Mouse (Mus musculus): ENCODE data around the gene Ssbp2.
A peak's percentile ranks its signal among the peaks of the same experiment; 100 is the strongest.

Ssbp2 gene

DNA sequence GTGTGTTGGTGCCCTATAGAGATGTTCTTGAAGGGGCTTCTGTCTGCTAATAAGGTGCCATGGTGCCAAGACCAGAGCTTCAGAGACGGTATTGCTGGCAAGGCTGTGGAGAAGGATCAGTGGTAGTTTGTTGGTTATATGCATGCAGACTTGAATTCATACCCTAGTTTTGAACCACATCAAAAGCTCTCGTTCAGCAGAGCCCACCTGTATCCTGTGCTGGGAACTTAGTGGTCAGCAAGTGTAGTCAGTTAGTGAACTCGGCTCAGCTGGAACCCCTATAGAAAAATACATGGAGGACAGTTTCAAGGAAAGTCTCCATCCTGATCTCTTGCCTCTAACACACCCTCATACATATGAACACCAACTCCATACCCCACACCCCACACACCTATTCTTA is 69.7 kb downstream of the Ssbp2 start:
- no peak for DNase-seq (ENCODE audit: low spot score)

DNA sequence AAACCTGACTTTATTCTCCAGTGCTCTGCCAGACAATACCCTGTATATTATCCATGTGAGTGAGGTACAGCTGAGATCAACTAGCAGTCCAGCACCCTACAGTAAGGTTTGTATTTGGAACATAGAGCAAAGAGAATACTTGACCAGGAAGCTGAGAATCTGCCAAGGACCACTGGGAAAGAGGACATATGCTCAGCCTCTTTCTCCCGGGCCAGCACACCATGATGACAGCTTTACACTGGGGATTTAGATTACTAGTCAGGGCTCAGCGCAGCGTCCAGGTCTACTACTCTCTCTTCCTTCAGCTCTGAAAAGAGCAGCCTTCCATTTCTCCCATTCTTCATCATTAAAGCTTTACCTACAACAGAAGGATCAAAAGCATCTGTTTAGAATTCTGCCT is 76.6 kb downstream of the Ssbp2 start:
- no peak for DNase-seq (ENCODE audit: low spot score)

- DNase-seq (ENCODE audit: low spot score) = no peak
Measured at GRCm38 (mm10) chr13:91540145-91541068, 80.3 kb downstream of the Ssbp2 start.

DNA sequence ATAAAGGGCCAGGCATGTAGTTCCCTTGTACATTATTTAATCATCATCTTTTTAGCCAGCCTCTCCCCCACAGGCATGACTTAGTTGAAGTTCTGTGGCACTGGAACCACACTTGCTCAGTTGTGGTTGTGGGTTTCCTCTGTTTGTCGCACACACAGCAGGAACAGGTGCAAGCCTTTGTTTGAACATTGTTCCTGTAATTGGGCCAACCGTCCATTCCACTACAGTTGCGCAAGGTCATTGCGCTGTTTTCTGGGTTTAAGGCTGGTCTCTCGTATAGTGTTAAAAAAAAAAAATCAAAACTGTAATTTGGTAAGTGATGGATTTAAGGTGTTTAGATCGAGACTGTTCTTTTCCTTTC is 81.0 kb downstream of the Ssbp2 start:
- no peak for DNase-seq (ENCODE audit: low spot score)

DNA sequence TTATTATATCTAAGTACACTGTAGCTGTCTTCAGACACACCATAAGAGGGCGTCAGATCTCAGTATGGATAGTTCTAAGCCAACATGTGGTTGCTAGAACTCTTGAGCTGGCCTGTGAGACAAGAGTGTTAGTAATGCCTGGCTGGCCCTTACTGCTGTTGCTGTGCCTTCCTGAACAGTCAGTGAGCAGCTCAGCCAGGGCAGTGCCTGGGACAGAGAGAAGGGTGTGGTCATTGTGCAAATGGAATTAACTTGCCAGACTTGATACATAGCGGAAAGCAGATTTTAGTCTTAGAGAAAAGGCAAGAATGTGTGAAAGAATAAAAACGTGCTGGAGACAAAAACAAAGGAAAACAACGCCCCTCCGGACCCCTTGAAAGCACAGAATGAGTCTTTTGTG is 83.5 kb downstream of the Ssbp2 start:
- peak; percentile 11 for DNase-seq (ENCODE audit: low spot score)

DNA sequence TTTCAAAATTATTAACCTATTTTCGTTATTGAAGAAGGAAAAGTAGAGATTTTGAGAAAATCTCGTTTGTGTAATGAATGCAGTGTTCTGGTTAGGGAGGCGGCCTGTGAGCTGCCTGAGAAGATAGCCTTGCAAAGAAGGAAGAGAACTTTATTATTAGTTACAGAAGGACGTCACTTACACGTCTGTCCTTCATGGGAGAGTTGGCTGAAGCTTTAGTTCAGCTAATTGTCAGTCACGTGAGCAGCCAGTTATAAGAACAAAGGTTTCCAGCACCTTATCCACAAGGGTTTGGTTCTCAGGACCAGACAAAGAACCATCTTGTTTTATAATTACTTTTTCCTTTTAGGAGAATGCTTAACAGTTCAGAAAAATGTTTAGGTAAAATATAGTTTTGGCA is 104.0 kb downstream of the Ssbp2 start:
- no peak for DNase-seq (ENCODE audit: low spot score)

DNA sequence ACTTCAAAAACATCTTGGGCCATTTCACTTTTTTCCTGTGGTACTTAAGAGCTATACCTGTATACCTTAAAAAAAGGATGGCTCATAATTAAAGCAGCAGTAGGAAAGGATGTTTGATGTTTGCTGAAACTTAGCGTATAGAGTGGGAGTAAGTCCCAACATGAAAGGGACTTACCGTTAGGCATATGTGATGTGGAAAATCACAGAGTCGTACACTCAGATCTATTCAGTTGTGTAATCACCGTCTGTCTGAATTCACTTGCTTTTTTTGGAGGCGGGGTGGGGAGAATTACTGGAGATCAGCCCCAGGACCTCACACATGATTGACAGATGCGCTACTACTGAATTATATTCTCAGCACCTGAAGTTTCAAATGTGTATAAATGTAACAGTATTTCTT is 104.7 kb downstream of the Ssbp2 start:
- no peak for DNase-seq (ENCODE audit: low spot score)

- no peak for DNase-seq (ENCODE audit: low spot score)
Measured at GRCm38 (mm10) chr13:91581504-91581903, 121.4 kb downstream of the Ssbp2 start.

DNA sequence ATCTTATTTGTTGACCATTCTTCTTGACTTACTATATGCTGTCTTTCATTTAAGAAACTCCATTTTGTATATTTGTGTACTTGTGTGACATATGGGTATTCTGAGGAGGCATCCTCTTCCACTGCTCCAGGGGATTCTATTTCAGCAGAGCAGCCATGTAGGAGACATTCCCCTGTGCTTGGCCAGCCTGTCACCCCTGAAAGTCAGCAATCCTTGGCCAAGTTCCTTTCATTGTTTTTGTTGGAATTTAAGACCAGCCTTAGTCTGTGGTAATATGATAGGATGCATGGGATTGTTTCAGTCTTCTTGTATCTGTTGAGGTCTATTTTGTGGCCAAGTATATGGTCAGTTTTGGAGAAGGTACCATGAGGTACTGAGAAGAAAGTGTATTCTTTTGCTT is 122.1 kb downstream of the Ssbp2 start:
- DNase-seq (ENCODE audit: low spot score) = no peak

DNA sequence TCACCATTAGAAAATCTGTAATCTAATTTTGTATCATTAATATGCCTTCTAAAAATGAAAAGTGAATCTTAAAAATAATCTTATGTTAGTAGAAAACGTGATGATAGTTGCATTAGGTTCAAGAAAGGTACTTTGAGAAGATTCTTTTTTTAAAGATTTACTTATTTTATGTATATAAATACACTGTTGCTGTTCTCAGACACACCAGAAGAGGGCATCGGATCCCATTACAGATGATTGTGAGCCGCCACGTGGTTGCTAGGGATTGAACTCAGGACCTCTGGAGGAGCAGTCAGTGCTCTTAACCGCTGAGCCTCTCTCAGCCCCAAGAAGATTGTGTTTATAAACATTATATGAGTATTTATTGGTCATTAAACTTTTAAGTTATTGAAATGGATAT is 126.3 kb downstream of the Ssbp2 start:
- no peak for DNase-seq (ENCODE audit: low spot score)

DNA sequence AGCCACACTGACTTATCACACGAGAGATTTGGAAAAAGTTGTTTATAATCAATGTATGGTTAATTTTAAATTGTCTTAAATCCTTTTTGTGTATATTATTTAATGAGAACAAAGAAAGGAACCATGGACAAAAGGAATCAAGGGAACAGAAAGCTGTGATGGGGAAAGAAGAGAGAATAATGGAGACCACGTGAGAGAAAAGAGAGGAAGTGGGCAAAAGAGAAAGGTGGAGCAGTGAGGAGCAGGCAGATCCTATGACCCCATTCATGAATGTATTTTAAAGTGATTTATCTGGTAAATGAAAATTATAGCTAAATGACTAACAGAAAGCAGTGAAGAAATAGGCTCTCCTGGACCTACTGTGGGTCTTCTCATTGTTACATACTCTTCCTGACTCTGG is 128.4 kb downstream of the Ssbp2 start:
- no peak for DNase-seq (ENCODE audit: low spot score)

DNA sequence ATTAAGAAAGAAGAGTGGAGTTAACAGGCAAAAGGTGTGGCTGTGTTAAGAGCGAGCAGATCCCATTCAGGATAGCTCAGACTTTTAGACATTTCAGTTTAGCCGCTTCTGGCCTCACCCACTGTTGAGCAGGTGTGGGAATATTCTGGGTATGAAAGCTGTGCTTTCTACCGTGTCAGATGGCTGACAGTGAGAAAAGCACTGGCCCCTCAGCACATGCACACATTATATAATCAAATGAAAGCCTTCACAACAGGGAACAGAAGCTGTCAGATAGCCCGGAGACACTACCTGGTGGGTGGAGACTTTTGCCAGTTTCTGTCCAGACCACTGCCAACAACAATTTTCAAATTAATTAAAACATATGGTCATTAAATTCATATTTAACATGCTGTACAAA is 131.8 kb downstream of the Ssbp2 start:
- no peak for DNase-seq (ENCODE audit: low spot score)

GRCm38 (mm10) chr13:91595284-91595683 is 135.2 kb downstream of the Ssbp2 start:
- no peak for DNase-seq (ENCODE audit: low spot score)

DNA sequence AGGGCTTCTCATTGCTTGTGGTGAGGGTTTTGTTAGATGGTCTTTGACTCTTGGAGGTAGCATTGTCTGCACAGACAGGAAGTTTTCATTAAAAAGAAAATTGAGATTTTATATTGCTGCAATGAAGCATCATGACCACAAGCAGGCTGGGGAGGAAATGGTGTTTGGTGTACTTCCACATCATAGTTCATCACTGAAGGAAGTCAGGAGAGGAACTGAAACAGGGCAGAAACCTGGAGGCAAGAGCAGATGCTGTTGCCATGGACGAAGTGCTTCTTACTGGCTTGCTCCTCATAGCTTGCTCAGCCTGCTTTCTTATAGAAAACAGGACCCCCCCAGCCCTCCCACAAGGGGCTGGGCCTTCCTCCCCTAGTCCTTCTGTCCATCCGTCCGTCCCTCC is 139.5 kb downstream of the Ssbp2 start:
- DNase-seq (ENCODE audit: low spot score) = no peak

GRCm38 (mm10) chr13:91605043-91605840 is 145.2 kb downstream of the Ssbp2 start:
- DNase-seq (ENCODE audit: low spot score) = no peak

DNA sequence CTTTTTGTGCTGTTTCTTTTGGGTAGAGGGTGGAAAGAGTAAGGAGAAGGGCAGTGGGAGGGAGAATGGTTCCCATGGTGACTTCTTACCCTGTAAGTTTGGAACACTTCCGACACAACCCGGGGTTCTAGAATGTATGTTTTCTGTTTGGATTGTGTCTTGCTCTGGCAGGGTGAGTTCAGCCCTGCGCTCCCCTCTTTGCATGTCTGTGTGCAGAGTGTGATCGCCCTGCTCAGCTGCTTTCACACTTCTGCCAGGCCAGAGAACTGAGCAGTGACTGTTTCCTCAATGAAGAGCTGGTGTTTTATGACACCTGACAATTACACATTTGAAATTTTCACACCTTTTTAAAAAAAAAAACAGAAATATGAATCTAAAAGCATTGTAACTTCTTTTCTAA is 150.5 kb downstream of the Ssbp2 start:
- no peak for DNase-seq (ENCODE audit: low spot score)

- no peak for DNase-seq (ENCODE audit: low spot score)
Measured at GRCm38 (mm10) chr13:91611909-91612308, 151.8 kb downstream of the Ssbp2 start.

- DNase-seq (ENCODE audit: low spot score) = no peak
Measured at GRCm38 (mm10) chr13:91612578-91612977, 152.5 kb downstream of the Ssbp2 start.

GRCm38 (mm10) chr13:91616050-91616449 is 156.0 kb downstream of the Ssbp2 start:
- no peak for DNase-seq (ENCODE audit: low spot score)

GRCm38 (mm10) chr13:91616876-91617275 is 156.8 kb downstream of the Ssbp2 start:
- no peak for DNase-seq (ENCODE audit: low spot score)

DNA sequence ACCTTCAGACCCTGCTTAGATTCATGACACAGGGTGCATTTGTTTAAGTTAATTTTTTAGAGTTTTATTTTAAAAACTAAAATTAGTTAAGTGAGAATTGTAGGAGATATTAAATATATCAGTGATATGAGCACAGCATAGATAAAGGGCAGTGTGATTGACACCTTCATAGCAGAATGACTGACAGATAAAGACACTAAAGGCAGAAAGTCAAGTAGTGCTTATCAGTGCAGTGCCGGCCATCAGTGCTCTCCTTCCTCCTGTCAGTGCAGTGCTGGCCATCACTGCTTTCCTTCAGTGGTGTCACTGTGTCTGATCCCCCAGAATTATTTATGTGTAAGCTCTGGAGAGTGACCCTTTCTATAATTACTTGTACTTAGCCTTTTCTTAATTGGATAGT is 159.3 kb downstream of the Ssbp2 start:
- no peak for DNase-seq (ENCODE audit: low spot score)

DNA sequence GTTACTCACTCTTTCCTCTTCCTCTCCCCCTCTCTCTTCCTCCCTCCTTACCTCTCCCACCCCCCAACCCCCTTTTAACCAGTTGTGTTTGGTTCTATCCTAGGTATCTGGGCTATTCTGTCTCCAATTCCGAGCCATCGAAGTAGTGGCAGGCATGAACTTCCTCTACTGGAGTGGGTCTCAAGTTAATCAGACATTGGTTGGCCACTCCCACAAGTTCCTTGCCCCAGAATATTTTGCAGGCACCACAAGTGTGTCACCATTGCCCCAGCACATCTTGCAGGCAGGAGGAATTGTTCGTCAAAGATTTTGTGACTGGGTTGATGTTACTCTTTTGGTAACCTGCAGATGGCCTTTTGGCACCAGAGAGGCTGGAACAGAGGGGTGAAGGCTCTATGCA is 160.5 kb downstream of the Ssbp2 start:
- DNase-seq (ENCODE audit: low spot score) = no peak

DNA sequence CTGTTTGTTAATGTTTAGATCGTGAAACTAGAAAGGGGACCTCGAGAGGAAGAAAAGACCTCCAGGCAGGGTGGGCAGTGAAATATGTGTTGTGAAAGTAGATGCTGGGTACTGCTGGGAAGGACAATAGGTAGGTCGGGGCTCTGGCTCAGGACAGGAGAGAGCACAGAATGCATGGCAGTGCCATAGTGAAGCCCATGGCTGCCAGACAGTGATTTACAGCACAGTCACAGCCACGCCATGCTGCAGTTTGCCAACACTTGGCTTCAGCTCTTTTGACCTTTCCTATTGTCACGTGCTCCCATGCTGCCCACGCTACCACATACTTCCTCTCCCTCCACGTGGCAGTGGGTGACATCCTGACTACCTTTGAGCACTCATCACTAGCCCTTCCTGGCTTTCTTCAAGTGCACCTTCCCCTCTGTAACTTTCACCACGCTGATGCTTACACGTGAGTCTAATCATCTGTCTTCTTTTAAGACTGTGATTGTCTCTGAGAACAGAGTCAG is 171.3 kb downstream of the Ssbp2 start:
- no peak for DNase-seq (ENCODE audit: low spot score)
